Mouse (Mus musculus) kidney, adult 11 months (tissue): ENCODE measurements around the gene Htra1.

Source experiments
- DNase-seq: peaks from one replicate; pipeline ENCODE4 v3.0.0; 2022

Gene Htra1

GRCm38 (mm10) chr7:131027557-131027956 is 91.6 kb downstream of the Htra1 start:
- DNase-seq = no peak

- DNase-seq = no peak
Observed at GRCm38 (mm10) chr7:131031755-131032154, 95.8 kb downstream of the Htra1 start, which contains the start of gene Dmbt1. Gene Dmbt1, plus strand, starts transcription at chr7:131032053.
